Mouse (Mus musculus): ENCODE measurements at regions not wholly inside any gene's neighbourhood (a gene's known extent, or its start where the extent isn't known, plus 50 kb on each side); places are given as distances from the start of the nearest gene placed in this dataset.
"Not testable (repeated sequence)": the region's sequence is repeated elsewhere in the genome, so short reads cannot be mapped to it uniquely, and the experiment has no call there.

DNA sequence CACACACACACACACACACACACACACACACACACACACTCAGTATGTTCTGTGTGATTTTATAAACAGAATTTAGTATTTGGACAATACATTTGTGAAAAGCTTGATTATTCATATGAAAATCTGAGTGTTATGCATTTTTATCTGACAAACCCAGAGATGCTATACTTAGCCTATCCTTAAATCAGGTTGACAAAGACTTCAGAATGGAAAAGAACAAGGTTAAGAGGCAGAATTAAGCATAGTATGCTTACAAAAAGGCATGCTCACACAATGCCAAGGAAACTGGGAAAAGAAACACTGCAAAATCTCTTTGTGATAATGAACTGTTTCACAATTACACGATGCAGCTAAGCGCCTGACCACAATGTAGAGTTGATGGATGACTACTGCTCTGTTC, 414.3 kb downstream of the Arl6ip6 start:
- no peak for ATAC-seq (replicated peaks; ENCODE audit: low read depth, poor library complexity, severe bottlenecking)

DNA sequence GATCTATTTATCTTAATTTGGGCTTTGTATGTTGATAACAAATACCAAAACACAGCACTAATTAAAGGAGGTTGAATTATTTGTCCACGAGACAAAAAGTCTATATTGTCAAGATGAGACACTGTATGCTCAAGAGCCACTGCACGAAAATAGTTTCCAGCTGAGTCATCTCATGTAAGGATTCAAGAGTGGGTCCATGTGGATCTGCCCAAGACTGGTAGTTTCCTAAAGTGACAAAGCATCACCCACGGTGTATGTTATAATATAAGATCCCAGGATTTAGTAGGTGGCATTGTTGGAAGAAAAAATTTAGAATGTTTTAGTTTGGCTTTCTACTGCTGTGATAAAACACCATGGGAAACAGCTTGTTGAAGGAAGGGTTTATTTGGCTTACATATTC, 428.2 kb downstream of the Arl6ip6 start:
- ATAC-seq (replicated peaks; ENCODE audit: low read depth, poor library complexity, severe bottlenecking): no peak

DNA sequence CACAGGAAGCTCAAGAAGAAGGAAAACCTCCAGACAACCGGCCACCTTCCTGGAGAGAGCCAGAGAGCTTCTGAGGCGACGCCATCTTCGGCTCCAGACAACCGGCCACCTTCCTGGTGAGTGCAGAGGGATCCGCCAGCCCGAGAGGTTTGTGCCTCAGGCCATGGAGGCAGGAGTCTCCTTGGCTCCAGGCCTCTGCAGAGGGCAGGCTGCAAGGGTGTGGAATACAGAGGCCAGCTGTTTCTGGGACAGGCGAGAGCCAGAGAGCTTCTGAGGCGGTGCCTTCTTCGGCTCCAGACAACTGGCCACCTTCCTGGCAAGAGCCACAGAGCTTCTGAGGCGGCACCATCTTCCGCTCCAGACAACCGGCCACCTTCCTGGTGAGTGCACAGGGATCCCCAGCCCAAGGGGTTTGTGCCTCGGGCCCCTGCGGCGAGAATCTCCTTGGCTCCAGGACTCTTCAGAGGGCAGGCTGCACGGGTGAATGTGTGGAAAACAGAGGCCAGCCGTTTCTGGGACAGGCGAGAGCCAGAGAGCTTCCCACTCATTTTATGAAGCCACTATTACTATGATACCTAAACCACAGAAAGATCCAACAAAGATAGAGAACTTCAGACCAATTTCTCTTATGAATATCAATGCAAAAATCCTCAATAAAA, 441.4 kb downstream of the Arl6ip6 start:
- not testable (repeated sequence) for ATAC-seq (replicated peaks; ENCODE audit: low read depth, poor library complexity, severe bottlenecking)

DNA sequence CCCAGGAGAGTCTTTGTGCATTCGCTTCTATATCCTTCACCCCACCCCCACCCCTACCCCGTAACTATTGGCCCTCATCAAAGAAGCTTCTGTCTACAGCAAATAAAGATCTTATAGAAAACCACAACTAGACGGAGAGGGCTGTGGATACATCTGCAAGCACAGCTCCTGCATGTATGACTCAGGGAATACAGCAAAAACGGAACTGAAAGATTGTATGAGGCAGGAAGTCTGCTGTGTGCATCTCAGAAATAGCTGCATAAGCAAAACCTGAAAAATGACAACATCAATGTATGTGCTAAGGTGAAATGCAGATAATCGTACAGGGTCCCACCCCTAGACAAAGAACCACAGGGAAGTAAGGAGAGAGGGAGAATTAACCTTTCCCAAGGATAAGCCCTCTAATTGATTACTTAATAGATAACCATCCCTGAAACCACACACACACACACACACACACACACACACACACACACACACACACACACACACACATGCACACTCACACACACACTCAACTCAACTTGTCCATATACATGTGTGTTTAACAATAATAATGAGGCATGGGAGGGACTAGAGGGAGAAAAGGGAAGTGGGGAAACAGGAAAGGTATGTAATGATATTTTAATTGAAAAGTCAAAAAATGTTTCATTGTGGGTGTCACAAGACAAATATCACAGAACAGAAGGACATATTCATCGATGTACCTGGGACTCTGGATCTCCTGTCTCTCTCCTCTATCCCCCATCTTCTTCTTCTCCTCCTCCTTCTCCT, 416.6 kb downstream of the Rprm start:
- ATAC-seq (replicated peaks; ENCODE audit: low read depth, poor library complexity, severe bottlenecking): peak; percentile 100

DNA sequence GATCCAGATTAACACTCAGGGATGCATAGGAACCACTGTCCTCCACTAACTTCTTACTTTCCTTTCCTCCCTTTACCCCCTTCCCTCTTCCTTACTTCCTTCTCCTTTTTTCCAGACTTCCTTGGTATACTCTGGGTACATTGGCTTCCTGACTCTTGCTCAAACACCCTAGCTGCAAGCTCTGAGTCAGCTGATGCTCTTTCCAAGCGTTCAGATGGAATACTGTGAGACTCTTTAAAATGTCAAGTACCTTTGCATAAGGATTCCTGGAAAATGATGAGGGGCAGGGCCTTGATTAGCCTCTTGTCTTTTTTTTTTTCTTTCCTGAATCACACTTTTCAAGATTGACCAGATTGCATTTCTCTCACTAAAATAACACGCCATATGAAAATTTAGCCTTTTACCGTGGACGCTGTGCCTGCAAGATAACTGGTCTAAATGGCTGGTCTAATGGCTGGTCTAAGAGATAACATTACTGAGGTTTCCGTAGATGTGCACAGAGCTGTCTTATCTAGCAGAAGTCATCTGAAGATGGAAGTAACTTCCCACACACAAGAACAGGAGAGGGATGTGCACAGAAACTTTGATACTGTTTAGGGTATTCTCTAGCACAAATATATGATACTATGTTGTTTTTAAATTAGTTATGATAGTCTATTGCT, 404.9 kb downstream of the Rprm start:
- peak; percentile 91 for ATAC-seq (replicated peaks; ENCODE audit: low read depth, poor library complexity, severe bottlenecking)

DNA sequence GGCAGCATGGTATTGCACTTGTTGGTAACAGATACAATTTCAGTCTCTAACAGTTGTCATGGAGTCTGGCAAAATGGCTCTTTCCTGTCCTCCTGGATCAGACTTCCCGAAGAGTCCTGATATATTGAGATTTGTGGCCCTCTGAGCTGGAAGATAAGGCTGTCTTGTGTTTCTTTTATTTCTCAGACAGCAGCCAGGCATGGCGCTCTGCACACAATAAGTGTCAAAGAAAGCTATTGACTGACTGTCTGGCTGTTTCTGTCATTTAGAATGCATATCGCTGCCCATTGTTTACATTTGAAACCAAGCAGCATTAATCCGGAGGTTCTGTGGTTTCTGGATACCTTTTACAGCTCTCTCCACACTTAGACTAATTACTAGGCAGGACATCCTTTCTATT, 402.8 kb downstream of the Rprm start:
- ATAC-seq (replicated peaks; ENCODE audit: low read depth, poor library complexity, severe bottlenecking): no peak

DNA sequence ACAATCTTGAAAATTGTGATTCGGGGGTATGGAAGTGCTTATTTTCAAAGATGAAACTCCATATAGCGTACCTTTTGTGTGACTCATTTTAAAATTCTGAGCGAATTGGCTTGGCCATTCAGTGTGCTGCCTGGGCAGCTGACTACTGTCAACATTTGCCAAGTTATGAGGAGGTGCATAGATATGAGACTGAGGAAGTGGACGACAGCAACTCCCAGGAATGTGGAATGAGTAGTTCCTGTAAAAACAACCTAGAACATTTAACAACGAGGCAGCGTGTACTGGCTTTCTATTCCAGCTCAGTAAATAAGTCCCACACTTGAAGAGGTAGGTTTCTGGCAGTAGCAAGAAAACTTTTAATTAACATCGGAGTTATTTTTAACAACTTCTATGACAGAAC, 398.1 kb downstream of the Rprm start:
- ATAC-seq (replicated peaks; ENCODE audit: low read depth, poor library complexity, severe bottlenecking): no peak

DNA sequence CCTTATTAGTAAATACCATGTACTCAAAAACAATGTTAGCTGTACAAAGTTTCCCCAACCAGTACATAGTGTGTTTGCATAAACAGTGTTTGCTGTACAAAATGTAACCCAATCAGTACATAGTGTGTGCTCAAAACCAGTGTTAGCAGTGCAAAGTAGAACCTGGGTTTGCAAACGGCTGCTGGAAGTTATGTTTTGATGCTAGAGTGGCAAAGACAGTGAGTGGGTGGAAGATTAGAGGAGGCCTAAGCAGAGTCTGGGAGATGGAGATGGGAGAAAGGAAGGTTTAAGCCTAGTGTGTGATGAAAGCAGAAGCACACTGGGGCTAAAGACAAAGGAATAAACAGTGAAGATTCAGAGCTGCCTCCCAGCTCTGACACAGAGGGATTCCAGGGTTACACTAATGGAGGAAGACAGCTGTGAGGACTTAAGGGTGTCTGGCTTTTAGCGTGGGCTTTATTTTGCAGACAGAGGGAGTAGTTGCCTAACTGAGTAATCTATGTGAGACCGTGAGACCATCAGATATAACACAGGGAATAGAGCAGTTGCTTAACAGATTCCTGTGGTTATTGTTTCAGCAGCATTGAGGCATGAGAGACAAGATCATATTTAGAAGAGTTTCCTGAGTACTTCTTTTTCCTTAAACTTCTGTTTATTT, 396.0 kb downstream of the Rprm start:
- peak; percentile 47; the same call in 1 of the 2 replicates for ATAC-seq (replicated peaks; ENCODE audit: low read depth, poor library complexity, severe bottlenecking)

DNA sequence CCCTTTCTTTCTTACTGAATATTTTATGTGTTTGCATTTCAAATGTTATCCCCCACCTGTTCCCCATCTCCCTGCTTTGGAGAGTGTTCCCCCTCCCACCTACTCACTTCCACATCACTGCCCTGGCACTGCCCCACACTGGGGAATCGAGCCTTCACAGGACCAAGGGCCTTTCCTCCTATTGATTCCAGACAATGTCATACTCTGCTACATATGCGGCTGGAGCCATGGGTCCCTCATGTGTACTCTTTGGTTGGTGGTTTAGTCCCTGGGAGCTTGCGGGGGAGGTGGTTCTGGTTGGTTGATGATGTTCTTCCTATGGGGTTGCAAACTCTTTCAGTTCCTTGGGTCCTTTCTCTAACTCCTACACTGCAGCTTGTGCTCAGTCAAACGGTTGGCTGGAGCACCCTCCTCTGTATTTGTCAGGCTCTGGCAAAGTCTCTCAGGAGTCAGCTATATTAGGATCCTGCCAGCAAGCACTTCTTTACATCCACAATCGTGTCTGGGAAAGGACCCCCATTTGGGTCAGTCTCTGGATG, 393.7 kb downstream of the Rprm start:
- no peak for ATAC-seq (replicated peaks; ENCODE audit: low read depth, poor library complexity, severe bottlenecking)

DNA sequence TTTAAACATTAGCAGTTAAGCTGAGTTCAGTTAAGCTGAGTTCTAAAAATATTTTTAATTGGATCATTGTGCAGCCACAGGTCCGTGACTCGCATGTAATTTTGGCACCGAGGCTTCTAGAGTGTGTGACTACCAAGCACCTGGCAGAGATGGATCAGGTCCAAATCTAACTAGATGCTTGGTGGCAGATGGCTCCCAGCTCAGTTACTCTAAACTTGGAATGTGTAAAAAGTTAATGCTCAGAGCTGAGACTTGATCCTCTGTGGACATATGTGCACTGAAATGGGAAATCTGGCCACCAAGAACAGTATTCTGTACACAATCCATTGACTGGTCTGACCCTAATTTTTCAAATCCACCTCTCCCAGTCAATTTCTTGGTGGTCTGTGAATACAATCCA, 374.1 kb downstream of the Rprm start:
- ATAC-seq (replicated peaks; ENCODE audit: low read depth, poor library complexity, severe bottlenecking): no peak

DNA sequence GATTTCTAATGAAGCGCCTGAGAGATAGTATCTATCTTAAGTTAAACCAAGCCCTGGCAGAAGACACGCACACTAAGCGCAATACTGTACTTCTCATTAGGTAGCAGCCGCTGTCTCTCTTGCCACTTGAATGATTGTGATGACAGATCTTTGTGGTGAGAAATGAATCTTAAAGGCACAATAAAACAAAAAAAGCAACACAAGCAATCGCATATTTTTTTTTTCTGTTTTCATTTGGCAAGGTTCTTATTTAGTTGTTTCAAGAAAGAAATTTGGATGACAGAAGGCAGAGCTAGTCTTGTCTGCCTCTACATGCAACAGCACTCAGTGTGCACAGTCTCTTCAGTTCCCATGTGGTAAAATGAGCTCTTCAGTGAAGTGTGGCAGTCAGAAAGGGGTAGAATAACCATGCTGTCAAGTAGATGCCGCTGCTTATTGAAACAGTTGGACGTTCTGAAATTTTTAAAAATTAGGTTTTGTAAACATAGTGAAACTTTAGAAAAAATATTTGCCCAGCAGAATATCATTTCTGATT, 372.2 kb downstream of the Rprm start:
- no peak for ATAC-seq (replicated peaks; ENCODE audit: low read depth, poor library complexity, severe bottlenecking)

DNA sequence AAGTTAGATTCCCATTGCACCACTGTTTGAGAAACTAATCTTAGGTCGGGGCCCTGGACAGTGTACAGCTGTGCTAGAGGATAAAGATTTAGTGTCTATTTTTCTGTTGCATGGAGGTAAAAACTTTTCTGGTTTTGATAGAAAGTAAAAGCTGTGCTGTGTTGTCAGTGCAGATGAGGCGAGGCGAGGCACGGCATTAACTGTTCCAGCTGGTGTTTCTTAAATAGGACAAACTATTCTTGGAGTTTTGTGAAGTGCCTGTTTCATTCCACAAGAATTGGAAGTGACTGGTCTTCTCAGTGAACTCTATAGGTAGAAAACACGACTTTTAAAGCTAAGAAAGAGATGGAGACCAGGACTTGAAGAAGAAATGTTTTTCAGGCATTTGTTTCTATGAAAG, 370.3 kb downstream of the Rprm start:
- ATAC-seq (replicated peaks; ENCODE audit: low read depth, poor library complexity, severe bottlenecking): no peak

DNA sequence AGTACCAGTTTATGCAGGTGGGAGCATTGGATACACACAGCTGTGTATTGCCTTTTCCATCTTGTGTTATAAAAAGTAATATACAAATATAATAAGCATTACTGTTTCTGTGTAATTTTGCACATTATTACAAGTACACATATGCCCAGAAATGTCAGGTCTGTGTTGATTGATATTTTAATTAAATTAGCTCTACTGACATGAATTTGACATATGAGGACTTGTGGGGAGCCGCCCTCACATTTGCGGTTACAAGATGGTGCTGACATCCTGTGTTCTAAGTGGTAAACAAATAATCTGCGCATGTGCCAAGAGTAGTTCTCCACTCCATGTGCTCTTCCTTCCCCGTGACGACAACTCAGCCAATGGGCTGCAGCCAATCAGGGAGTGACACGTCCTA, 362.1 kb downstream of the Rprm start:
- ATAC-seq (replicated peaks; ENCODE audit: low read depth, poor library complexity, severe bottlenecking): no peak

DNA sequence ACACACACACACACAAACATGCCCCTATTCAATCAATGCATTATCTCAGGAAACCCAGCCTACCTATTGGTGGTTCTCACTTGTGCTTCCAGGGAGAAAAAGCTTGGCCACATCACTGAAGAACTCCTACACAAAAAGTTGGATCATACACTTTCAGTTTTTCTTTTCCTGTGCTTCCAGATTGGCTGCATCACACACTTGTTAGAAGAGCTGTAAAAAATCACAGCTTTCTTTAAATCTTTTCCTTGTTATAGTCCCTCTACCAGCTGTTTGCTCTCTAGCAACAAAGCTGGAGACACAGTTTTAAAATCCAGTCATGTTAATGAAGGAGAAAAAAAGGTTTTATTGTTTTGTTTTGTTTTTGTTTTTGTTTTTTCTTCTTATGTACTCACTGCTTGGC, 356.7 kb downstream of the Rprm start:
- no peak for ATAC-seq (replicated peaks; ENCODE audit: low read depth, poor library complexity, severe bottlenecking)

DNA sequence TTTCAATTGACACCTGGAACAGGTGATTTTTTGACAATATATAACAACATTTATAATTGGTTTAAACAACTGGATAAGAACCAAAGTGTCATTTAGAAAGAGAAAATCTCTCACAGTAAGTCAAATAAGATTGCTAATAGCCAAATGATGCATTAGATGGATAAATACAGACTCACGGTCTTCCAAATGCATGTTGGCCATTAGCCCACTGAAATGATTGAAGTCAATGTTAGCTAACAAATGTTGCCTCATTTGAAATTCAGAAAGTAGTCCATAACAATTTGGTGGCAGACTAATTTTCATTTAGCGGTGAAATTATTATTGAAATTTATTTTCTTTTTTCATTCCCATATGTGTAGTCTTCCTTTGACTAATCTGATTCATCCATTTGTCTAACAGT, 354.9 kb downstream of the Rprm start:
- no peak for ATAC-seq (replicated peaks; ENCODE audit: low read depth, poor library complexity, severe bottlenecking)

DNA sequence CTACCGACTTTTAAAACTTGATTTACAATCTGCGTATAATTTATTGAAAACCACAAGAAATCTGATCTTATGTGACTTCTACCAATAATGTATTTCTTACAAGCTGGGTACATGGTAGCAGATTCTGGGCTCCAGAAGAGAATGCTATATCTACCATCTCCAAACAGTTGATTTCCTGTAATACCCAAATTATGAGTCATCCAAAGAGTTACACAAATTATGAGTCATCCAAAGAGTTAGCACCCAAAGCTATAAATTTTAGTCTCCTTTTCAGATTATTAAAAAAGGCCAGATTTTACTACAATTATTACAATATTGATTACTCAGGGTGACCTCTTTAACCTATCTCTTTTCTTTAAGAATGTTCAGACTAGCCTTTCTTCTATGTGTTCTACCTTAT, 321.9 kb downstream of the Rprm start:
- ATAC-seq (replicated peaks; ENCODE audit: low read depth, poor library complexity, severe bottlenecking): no peak

DNA sequence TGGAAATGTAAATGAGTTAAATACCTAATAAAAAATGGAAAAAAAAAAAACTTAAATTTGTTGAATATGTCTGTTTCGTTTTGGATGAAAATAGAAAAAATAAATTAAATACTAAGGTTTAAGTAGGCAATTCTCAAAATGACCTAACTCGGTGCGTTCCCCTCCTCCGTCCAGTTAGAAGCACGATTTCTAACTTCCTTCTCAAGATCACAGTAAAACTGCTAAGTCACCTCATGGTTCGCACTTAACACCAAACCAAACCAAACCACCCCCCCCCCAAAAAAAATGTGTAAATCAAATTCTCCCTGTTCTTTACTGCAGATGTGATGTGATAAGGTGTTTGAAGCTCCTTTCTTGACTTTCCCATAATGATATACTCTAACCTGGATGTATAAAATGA, 303.3 kb downstream of the Rprm start:
- peak; percentile 76 for ATAC-seq (replicated peaks; ENCODE audit: low read depth, poor library complexity, severe bottlenecking)

DNA sequence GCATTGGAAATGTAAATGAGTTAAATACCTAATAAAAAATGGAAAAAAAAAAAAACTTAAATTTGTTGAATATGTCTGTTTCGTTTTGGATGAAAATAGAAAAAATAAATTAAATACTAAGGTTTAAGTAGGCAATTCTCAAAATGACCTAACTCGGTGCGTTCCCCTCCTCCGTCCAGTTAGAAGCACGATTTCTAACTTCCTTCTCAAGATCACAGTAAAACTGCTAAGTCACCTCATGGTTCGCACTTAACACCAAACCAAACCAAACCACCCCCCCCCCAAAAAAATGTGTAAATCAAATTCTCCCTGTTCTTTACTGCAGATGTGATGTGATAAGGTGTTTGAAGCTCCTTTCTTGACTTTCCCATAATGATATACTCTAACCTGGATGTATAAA, 296.8 kb downstream of the Rprm start:
- ATAC-seq (replicated peaks; ENCODE audit: low read depth, poor library complexity, severe bottlenecking): 0 out of 2 replicates have a peak, but pooled peaks have one; percentile 56

DNA sequence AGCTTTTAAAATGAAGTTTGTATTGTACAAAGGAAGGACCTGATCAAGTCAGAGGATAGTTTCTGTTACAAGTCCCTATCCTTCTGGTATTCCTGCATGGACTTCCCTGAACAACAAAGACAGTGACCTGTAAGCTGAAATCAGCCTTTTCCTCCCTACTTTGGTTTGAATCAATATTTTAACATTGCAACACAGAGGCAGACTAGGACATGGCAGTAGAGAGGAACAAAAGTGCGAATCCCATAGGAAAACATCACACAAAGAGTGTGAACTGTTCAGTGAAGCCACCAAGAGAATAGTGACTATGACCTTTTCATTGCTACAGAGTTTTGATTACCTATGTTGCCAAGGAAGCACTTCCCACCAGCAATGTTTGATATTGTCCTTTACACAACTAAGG, 288.7 kb downstream of the Rprm start:
- ATAC-seq (replicated peaks; ENCODE audit: low read depth, poor library complexity, severe bottlenecking): no peak

DNA sequence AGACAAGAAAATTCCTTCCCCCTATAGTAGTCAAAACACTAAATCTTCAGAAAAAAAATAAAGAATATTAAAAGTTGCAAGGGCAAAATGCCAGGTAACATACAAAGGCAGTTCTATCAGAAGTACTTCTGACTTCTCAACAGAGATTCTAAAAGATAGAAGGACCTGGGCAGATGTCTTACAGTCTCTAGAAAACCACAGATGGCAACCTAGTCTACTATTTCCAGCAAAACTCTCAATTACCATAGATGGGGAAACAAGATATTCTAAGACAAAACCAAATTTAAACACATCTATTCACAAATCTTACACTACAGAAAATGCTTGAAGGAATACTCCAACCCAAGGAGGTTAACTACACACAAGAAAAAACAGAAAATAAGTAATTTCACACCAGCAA, 281.7 kb downstream of the Rprm start:
- no peak for ATAC-seq (replicated peaks; ENCODE audit: low read depth, poor library complexity, severe bottlenecking)
